Mouse (Mus musculus) intestine, embryonic 16.5 days (tissue): Measurements from ENCODE around the gene Immp2l. TPM values are rescaled to one million over a fixed set of nuclear protein-coding genes. Genes with fewer than 3 reads are reported as not detected.

Experiments used
- ATAC-seq: fragments of 200-750 bp; cut with Nextera tagmentation; 2 replicates; pipeline ENCODE4 v1.8.0; 2017; ENCODE audit warnings: moderate TSS enrichment, moderate library complexity
- H3K27ac ChIP-seq: fragments of 300-500 bp; sonication (generic); 2 replicates; pipeline ENCODE4 v1.5.1; 2014; ENCODE audit warnings: mild to moderate bottlenecking, low read length
- H3K27me3 ChIP-seq: fragments of 300-500 bp; sonication (generic); replicated peaks from 2 replicates; pipeline ENCODE4 v1.6.1; 2014; ENCODE audit warnings: low read length, control low read depth, mixed read lengths; ENCODE audit not compliant: control insufficient read depth, insufficient read depth
- H3K36me3 ChIP-seq: fragments of 300-500 bp; sonication (generic); 2 replicates; pipeline ENCODE4 v1.6.1; 2014; ENCODE audit warnings: low read length, control low read depth; ENCODE audit not compliant: control insufficient read depth, insufficient read depth
- H3K4me1 ChIP-seq: fragments of 300-500 bp; sonication (generic); 2 replicates; pipeline ENCODE4 v1.6.1; 2014; ENCODE audit warnings: low read length, control low read depth, mixed read lengths; ENCODE audit not compliant: control insufficient read depth, insufficient read depth
- H3K4me2 ChIP-seq: fragments of 300-500 bp; sonication (generic); 2 replicates; pipeline ENCODE4 v1.6.1; 2014; ENCODE audit warnings: low read depth, low read length, control low read depth
- H3K4me3 ChIP-seq: fragments of 300-500 bp; sonication (generic); 2 replicates; pipeline ENCODE4 v1.5.1; 2014; ENCODE audit warnings: mild to moderate bottlenecking, low read length
- H3K9ac ChIP-seq: fragments of 300-500 bp; sonication (generic); 2 replicates; pipeline ENCODE4 v1.6.1; 2014; ENCODE audit warnings: low read depth, low read length
- H3K9me3 ChIP-seq: fragments of 300-500 bp; sonication (generic); 2 replicates; pipeline ENCODE4 v1.6.1; 2016; ENCODE audit warnings: low read length, control low read depth; ENCODE audit not compliant: control insufficient read depth
- WGBS: fragments of 180-500 bp; shearing (Covaris S2); extraction: QIAGEN DNeasy Blood & Tissue Kit; methylation state at CpG from one replicate; pipeline ENCODE4 v1.1.7; 2014; 5-methylcytosine and 5-hydroxymethylcytosine counted together
- polyA plus RNA-seq: library from polyadenylated mRNA; unstranded; fragments of >200 nt; fragmentation: Nextera tagmentation; extraction: Ambion mirVana; gene quantifications from 2 replicates; pipeline ENCODE4 v1.2.1, GENCODE M21; 2015

The Immp2l gene
- polyA plus RNA-seq, 1 experiment from 2014 or later: 36.8 TPM

DNA sequence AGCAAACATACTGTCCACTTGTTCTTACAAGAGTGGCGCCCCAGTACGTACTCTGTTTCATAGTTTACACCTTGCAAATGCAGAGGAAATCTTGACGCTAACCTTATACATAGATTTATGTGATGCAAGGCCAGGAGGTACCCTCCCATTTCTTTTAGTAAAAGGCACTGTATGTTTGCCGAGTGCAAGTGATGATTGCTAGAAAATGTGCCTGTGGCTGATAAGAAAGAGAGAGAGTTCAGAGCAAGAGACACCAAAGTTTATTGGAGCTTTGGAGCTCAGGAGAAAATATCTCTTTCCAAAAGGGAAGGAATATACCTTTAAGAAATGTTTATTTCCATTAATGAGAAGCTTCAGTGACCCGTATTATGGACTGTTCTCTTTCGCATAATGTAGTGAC is 95.8 kb downstream of the Immp2l start:
- Histone ChIP-seq H3K4me2 (no peak overlapping the region), H3K9me3 (no peaks in the 10 kb centered on the region), H3K4me1 (no peaks in the 10 kb centered on the region), H3K27ac (no peak overlapping the region), H3K9ac (no peak overlapping the region), H3K4me3 (no peak overlapping the region), H3K36me3 (no peaks in the 10 kb centered on the region), H3K27me3 (no peaks in the 10 kb centered on the region)
- ATAC-seq: no peak
- 63% methylated on average over 6 of the region's 6 CpGs for WGBS

DNA sequence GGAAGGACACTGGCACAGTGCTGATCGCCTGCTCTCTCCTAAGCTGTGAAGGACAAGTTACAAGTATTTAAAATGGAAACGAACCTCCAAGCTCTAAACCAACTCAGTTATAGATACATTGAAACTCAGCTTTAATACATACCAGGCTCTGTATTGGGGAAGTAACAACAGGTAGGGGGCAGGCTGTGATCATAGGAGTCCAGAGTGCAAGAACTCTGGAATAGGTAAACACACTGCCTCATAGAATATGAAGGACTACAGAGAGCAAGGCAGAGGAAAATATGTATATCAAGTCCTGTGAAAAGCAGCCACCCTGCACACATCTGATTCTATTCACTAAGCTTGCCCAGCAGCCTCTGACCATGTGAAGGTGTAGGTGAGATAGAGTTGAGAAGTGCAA is 99.3 kb downstream of the Immp2l start:
- H3K4me2 ChIP-seq: no peak overlapping the region
- WGBS: 85% methylated on average over 2 of the region's 2 CpGs
- no peak overlapping the region for H3K9ac ChIP-seq
- H3K27ac ChIP-seq: no peak overlapping the region
- ATAC-seq: no peak
- no peaks in the 10 kb centered on the region for H3K27me3 ChIP-seq
- H3K4me3 ChIP-seq: no peak overlapping the region
- no peaks in the 10 kb centered on the region for H3K4me1 ChIP-seq
- H3K36me3 ChIP-seq: no peaks in the 10 kb centered on the region
- no peaks in the 10 kb centered on the region for H3K9me3 ChIP-seq

DNA sequence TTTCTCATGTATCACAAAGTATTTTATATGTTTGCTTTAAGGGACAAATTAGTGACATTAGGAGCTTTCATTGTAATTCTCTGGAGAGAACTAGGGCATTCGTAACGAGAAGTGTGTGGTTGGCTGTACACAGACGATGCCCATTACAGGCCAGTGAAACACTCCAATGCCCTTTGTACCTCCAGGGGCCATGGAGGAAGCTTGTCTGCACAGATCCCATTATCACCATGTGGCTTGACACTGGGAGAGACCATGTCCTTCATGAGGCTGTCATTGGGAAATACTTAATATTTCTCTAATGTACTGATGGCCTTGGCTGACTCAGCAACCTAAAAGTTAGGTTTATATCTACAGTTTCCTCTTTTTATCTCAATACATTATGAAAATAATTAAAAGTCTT is 111.0 kb downstream of the Immp2l start:
- 77% methylated on average over 3 of the region's 3 CpGs for WGBS
- H3K4me1 ChIP-seq: no peaks in the 10 kb centered on the region
- 0 out of 2 replicates have a peak, but pooled peaks have one; percentile 42 for ATAC-seq
- no peaks in the 10 kb centered on the region for H3K27me3 ChIP-seq
- H3K4me2 ChIP-seq: no peak overlapping the region
- H3K9ac ChIP-seq: no peak overlapping the region
- H3K27ac ChIP-seq: no peak overlapping the region
- no peak overlapping the region for H3K4me3 ChIP-seq
- no peaks in the 10 kb centered on the region for H3K9me3 ChIP-seq
- H3K36me3 ChIP-seq: no peaks in the 10 kb centered on the region

DNA sequence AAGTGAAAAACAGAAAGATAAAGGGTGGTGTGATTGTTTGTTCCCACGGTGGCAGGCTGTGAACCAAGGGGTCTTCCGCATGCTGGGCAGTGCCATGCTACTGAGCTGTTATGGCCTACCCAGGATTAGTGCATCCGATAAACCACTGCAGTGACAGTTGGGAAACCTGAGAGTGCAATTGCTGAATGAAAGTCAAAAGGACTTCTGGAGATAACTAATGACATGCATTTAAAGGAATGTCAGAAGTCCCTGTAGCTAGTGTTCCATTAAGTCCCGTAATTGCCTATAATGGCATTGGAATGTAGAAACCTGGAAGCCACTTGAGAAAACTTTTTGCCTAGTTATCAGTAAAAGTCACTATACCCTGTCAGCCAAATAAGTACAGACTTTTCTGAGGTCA is 135.7 kb downstream of the Immp2l start:
- no peak overlapping the region for H3K4me2 ChIP-seq
- WGBS: 80% methylated on average over 4 of the region's 4 CpGs
- H3K4me1 ChIP-seq: no peaks in the 10 kb centered on the region
- no peaks in the 10 kb centered on the region for H3K9me3 ChIP-seq
- no peak for ATAC-seq
- H3K36me3 ChIP-seq: no peaks in the 10 kb centered on the region
- H3K27ac ChIP-seq: no peak overlapping the region
- H3K9ac ChIP-seq: no peak overlapping the region
- no peak overlapping the region for H3K4me3 ChIP-seq
- H3K27me3 ChIP-seq: no peaks in the 10 kb centered on the region

DNA sequence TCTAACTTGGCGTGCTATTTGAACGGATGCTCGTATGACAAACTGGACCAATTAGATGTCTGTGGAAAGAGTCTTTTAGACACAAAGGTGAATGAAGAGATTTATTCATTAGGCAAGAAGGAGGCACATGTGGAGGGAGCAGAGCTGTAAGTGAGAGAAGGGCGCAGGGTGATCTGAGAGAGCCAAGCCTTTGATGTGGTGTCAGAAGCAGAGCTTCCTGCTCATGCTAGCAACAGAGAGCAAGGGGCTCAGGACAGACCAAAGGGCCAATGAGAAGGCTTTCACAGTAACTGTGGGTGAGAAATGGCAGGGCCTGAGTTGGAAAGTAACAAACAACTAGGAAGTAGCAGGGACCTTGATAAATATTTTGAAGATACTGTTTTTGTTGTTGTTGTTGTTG is 143.9 kb downstream of the Immp2l start:
- Histone ChIP-seq H3K9ac (no peak overlapping the region), H3K36me3 (no peaks in the 10 kb centered on the region), H3K4me1 (no peaks in the 10 kb centered on the region), H3K27ac (no peak overlapping the region), H3K4me3 (no peak overlapping the region), H3K27me3 (no peaks in the 10 kb centered on the region), H3K4me2 (no peak overlapping the region), H3K9me3 (no peaks in the 10 kb centered on the region)
- ATAC-seq: no peak
- WGBS: 84% methylated on average over 4 of the region's 4 CpGs

DNA sequence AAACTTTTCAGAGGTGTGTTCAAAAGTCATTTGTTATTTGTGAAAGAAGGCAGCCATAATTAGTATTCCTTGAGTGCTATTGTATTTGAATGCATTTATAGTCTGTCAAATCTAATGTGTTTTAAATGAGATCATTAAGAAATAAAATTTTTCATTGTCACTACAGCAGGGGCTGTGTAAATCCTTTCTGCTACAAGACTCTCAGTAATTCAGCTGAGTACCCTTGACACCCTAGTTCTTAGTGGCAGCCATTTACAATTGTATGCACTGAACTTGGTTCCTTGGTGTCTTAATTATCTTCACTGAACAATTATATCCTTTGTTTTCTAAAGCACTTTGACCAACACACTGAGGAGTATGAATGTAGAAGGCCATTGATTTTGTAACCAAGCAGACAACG is 146.2 kb downstream of the Immp2l start:
- no peaks in the 10 kb centered on the region for H3K9me3 ChIP-seq
- H3K36me3 ChIP-seq: no peaks in the 10 kb centered on the region
- no peak for ATAC-seq
- H3K4me1 ChIP-seq: no peaks in the 10 kb centered on the region
- WGBS: 73% methylated on average over 1 of the region's 1 CpGs
- no peak overlapping the region for H3K4me2 ChIP-seq
- no peak overlapping the region for H3K4me3 ChIP-seq
- H3K27ac ChIP-seq: no peak overlapping the region
- H3K27me3 ChIP-seq: no peaks in the 10 kb centered on the region
- H3K9ac ChIP-seq: no peak overlapping the region

DNA sequence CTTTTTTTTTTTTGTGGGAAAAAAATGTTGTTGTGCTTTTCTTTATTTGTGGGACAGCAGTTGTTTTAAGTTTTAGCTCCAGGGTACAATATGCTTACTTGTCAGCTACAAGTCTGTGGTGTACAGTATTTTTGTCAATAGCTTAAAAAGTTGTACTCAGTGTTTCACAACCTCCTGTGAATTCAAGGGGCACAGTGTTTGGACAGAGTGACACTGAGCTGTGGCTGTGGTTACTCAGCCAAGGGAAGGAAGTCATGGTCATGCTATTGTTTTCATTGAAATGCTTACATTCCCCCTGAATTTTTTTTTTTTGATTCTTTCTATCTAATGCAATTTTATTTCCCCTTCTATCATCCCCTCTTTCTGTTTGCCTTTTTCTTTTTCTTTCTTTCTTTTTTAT is 159.0 kb downstream of the Immp2l start:
- no peak overlapping the region for H3K9ac ChIP-seq
- no peaks in the 10 kb centered on the region for H3K9me3 ChIP-seq
- ATAC-seq: no peak

DNA sequence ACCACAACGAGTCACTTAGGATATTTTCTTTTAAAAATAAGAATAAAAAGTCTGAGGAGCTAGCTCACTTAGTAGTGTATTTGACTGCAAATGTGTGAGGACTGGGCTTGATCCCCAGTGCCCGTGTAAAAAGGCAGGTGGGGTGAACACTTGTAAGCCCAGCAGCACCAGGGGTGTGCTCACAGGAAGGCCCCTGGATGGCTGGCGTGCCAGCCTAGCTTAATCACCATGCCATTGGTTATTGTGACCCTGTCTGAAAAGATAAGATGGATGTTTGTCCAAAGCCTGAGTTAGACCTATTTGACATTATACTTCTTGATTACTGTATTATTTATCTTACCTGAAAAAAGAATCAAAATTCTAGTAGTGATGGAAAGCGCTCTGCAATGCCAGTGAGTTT is 161.2 kb downstream of the Immp2l start:
- Histone ChIP-seq H3K4me2 (no peak overlapping the region), H3K9ac (no peak overlapping the region), H3K27ac (no peak overlapping the region), H3K36me3 (no peaks in the 10 kb centered on the region), H3K9me3 (no peaks in the 10 kb centered on the region), H3K27me3 (no peaks in the 10 kb centered on the region), H3K4me1 (no peaks in the 10 kb centered on the region), H3K4me3 (no peak overlapping the region)
- WGBS: 80% methylated on average over 4 of the region's 4 CpGs
- no peak for ATAC-seq

More for the DNA sequence above, 159.0 kb downstream of the Immp2l start:
- H3K27ac ChIP-seq: no peak overlapping the region
- H3K4me2 ChIP-seq: no peak overlapping the region
- no peaks in the 10 kb centered on the region for H3K36me3 ChIP-seq
- no peaks in the 10 kb centered on the region for H3K4me1 ChIP-seq
- no peaks in the 10 kb centered on the region for H3K27me3 ChIP-seq
- no peak overlapping the region for H3K4me3 ChIP-seq

DNA sequence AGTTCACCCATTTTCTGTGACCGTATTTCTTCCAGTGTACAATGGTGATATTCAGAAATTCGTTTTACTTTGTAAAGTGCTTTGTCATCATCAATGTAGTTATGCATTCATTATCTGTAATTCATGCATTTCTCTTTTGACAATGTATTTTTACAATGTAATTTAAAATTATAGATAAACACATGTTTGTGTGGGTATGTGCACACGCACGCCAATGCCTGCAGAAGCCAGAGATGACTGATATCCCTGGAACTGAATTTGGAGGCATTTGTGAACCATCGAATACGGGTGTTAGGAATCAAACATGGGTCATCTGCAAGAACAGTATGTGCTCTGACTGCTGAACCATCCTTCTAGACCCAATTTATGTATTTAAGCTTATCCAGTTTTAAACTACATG is 161.6 kb downstream of the Immp2l start:
- no peak for ATAC-seq
- H3K27ac ChIP-seq: no peak overlapping the region
- no peaks in the 10 kb centered on the region for H3K36me3 ChIP-seq
- WGBS: 88% methylated on average over 6 of the region's 6 CpGs
- H3K4me2 ChIP-seq: no peak overlapping the region
- no peaks in the 10 kb centered on the region for H3K27me3 ChIP-seq
- H3K4me1 ChIP-seq: no peaks in the 10 kb centered on the region
- no peak overlapping the region for H3K9ac ChIP-seq
- no peak overlapping the region for H3K4me3 ChIP-seq
- no peaks in the 10 kb centered on the region for H3K9me3 ChIP-seq

DNA sequence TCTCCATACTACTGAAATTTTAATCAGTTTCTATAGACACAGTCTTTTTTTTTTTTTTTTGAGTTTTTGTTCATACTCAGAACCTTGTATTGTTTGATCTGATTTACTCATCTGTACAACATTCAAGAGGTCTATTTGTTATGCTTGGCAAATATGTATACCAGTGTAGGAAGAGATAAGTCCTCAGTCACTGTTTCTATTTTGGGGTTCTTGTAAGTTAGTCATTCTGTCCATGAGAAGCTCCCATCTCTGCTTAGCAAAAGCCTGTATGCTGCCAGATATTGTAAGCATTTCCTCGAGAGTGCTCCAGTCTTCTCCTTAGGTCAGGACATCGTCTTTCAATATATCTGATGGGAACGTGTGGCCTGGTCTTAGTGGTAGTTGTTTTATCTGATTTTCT is 168.9 kb downstream of the Immp2l start:
- no peak overlapping the region for H3K4me2 ChIP-seq
- H3K4me1 ChIP-seq: no peaks in the 10 kb centered on the region
- no peaks in the 10 kb centered on the region for H3K9me3 ChIP-seq
- no peak overlapping the region for H3K4me3 ChIP-seq
- H3K27me3 ChIP-seq: no peaks in the 10 kb centered on the region
- no peak overlapping the region for H3K9ac ChIP-seq
- no peak overlapping the region for H3K27ac ChIP-seq
- no peaks in the 10 kb centered on the region for H3K36me3 ChIP-seq
- no peak for ATAC-seq
- 57% methylated on average over 3 of the region's 3 CpGs for WGBS
